Mouse (Mus musculus): Measurements from ENCODE around the gene Dnah10. TPM values are rescaled to one million over a fixed set of nuclear protein-coding genes. Genes with fewer than 3 reads are reported as not detected.
A peak's percentile ranks its signal among the peaks of the same experiment; 100 is the strongest.

The Dnah10 gene
- total and polyA plus RNA-seq, 2 experiments from 2014 or later: 0.19 to 1.8 TPM

GRCm38 (mm10) chr5:124779926-124780325, 55.0 kb downstream of the Dnah10 start:
- H3K4me1 ChIP-seq (ENCODE audit: insufficient read depth, low read length): no peaks in the 10 kb centered on the region
- H3K27ac ChIP-seq (ENCODE audit: low read depth, low read length): no peak overlapping the region
- WGBS: 95% methylated on average over 7 of the region's 7 CpGs
- H3K36me3 ChIP-seq (ENCODE audit: insufficient read depth, low read length): no peaks in the 10 kb centered on the region
- no peak overlapping the region for H3K4me3 ChIP-seq (ENCODE audit: low read depth, low read length)
- H3K9me3 ChIP-seq (ENCODE audit: low read length): no peaks in the 10 kb centered on the region
- H3K9ac ChIP-seq (replicated peaks; ENCODE audit: low read length, poor library complexity, severe bottlenecking): no peak overlapping the region
- no peak for TF ChIP-seq CTCF (IDR thresholded peaks at IDR 0.05)
- no peak overlapping the region for H3K4me2 ChIP-seq (ENCODE audit: low read depth, low read length, poor library complexity, severe bottlenecking)
- H3K27me3 ChIP-seq (ENCODE audit: insufficient read depth, low read length): no peaks in the 10 kb centered on the region
- ATAC-seq (ENCODE audit: low FRiP score): no peak
- DNase-seq (ENCODE audit: low spot score): no peak

DNA sequence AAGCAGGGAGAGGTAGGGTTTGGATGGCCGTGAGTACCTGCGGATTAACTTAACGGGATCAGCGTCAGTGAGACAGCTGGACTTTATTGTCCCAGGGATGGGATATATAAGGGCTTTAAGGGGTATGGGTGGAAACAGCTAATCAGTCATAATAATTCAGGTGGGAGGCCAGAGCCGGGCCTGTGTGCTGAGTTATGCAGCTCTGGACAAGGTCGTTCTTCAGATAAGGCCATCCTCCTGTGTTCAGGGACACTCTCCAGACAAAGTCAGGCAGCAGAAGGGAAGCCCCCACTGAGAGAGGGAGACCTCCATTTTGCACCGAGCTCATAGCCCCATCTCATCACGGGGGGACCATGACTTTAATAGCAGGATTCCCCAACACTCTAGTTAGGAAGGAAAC, 56.8 kb downstream of the Dnah10 start:
- no peak for TF ChIP-seq CTCF (IDR thresholded peaks at IDR 0.05)
- Histone ChIP-seq H3K27ac (ENCODE audit: low read depth, low read length) (no peak overlapping the region), H3K4me2 (ENCODE audit: low read depth, low read length, poor library complexity, severe bottlenecking) (no peak overlapping the region), H3K9ac (replicated peaks; ENCODE audit: low read length, poor library complexity, severe bottlenecking) (no peak overlapping the region), H3K36me3 (ENCODE audit: insufficient read depth, low read length) (no peaks in the 10 kb centered on the region), H3K4me1 (ENCODE audit: insufficient read depth, low read length) (no peaks in the 10 kb centered on the region), H3K4me3 (ENCODE audit: low read depth, low read length) (no peak overlapping the region), H3K9me3 (ENCODE audit: low read length) (no peaks in the 10 kb centered on the region), H3K27me3 (ENCODE audit: insufficient read depth, low read length) (no peaks in the 10 kb centered on the region)
- DNase-seq (ENCODE audit: low spot score) (no peak), ATAC-seq (ENCODE audit: low FRiP score) (no peak)
- 76% methylated on average over 8 of the region's 8 CpGs for WGBS

- Histone ChIP-seq H3K36me3 (ENCODE audit: insufficient read depth, low read length) (no peaks in the 10 kb centered on the region), H3K4me1 (ENCODE audit: insufficient read depth, low read length) (no peaks in the 10 kb centered on the region), H3K4me2 (ENCODE audit: low read depth, low read length, poor library complexity, severe bottlenecking) (no peak overlapping the region), H3K4me3 (ENCODE audit: low read depth, low read length) (no peak overlapping the region), H3K27me3 (ENCODE audit: insufficient read depth, low read length) (no peaks in the 10 kb centered on the region), H3K27ac (ENCODE audit: low read depth, low read length) (no peak overlapping the region), H3K9ac (replicated peaks; ENCODE audit: low read length, poor library complexity, severe bottlenecking) (no peak overlapping the region), H3K9me3 (ENCODE audit: low read length) (no peaks in the 10 kb centered on the region)
- no peak for DNase-seq (ENCODE audit: low spot score)
- 84% methylated on average over 7 of the region's 7 CpGs for WGBS
- peak; percentile 50 for TF ChIP-seq CTCF (IDR thresholded peaks at IDR 0.05)
- ATAC-seq (ENCODE audit: low FRiP score): no peak
Observed at GRCm38 (mm10) chr5:124785650-124786049, 60.8 kb downstream of the Dnah10 start.

GRCm38 (mm10) chr5:124792112-124792511, 67.2 kb downstream of the Dnah10 start:
- H3K27ac ChIP-seq (ENCODE audit: low read depth, low read length): no peak overlapping the region
- no peaks in the 10 kb centered on the region for H3K9me3 ChIP-seq (ENCODE audit: low read length)
- DNase-seq (ENCODE audit: low spot score): no peak
- no peaks in the 10 kb centered on the region for H3K36me3 ChIP-seq (ENCODE audit: insufficient read depth, low read length)
- H3K27me3 ChIP-seq (ENCODE audit: insufficient read depth, low read length): no peaks in the 10 kb centered on the region
- H3K9ac ChIP-seq (replicated peaks; ENCODE audit: low read length, poor library complexity, severe bottlenecking): no peak overlapping the region
- 91% methylated on average over 7 of the region's 7 CpGs for WGBS
- no peak overlapping the region for H3K4me2 ChIP-seq (ENCODE audit: low read depth, low read length, poor library complexity, severe bottlenecking)
- no peak for TF ChIP-seq CTCF (IDR thresholded peaks at IDR 0.05)
- no peak for ATAC-seq (ENCODE audit: low FRiP score)
- H3K4me1 ChIP-seq (ENCODE audit: insufficient read depth, low read length): no peaks in the 10 kb centered on the region
- no peak overlapping the region for H3K4me3 ChIP-seq (ENCODE audit: low read depth, low read length)

DNA sequence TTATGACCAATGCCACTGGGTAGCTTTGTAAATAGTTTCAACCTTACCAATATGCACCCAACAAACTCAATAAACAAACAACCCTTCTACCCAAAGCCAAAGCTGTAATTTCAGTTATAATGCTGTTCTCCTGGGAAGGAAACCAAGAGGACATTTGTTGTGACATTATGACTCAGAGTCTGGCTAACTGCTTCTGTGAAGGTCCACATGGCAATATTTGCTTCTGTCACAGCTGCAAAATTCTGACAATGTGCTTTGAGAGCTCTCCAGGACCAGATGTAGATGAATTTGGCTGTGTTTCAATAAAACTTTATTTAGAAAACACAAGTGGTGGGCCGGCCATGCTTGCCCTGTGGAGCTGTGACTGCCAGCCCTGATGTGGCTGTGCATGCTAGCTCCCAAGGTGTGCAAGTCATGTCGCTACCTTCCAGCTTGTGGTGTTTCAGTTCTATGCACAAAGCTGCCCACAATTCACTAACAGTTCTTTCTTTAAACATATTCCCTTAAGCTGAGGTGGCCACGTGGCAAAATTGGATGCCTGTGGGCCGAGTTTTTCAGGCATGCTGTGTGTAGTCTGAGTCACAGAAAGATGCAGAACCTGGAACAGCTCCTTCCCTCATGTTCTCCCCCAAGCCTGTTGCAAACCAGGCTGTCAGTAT, 85.0 kb downstream of the Dnah10 start:
- Histone ChIP-seq H3K4me2 (ENCODE audit: low read depth, low read length, poor library complexity, severe bottlenecking) (no peak overlapping the region), H3K36me3 (ENCODE audit: insufficient read depth, low read length) (no peaks in the 10 kb centered on the region), H3K27me3 (ENCODE audit: insufficient read depth, low read length) (no peaks in the 10 kb centered on the region), H3K9me3 (ENCODE audit: low read length) (no peaks in the 10 kb centered on the region), H3K9ac (replicated peaks; ENCODE audit: low read length, poor library complexity, severe bottlenecking) (no peak overlapping the region), H3K4me1 (ENCODE audit: insufficient read depth, low read length) (no peaks in the 10 kb centered on the region), H3K4me3 (ENCODE audit: low read depth, low read length) (no peak overlapping the region), H3K27ac (ENCODE audit: low read depth, low read length) (no peak overlapping the region)
- DNase-seq (ENCODE audit: low spot score): no peak
- 86% methylated on average over 4 of the region's 4 CpGs for WGBS
- no peak for TF ChIP-seq CTCF (IDR thresholded peaks at IDR 0.05)
- ATAC-seq (ENCODE audit: low FRiP score): no peak

DNA sequence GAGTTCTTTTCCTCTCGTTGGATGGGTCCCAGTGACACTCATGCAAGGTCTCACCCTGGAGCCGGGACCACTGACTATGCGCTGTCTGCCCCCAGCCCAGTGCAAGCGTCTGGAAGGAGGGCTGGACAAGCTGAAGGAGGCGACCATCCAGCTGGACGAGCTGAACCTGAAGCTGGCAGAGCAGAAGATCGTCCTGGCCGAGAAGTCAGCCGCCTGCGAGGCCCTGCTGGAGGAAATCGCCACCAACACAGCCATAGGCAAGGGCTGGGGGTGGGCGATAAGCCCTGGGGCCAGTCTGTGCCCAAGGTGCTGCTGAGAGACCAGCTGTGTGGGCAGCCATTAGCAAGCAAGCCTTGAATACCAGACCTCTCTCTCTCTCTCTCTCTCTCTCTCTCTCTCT, 87.6 kb downstream of the Dnah10 start:
- ATAC-seq (ENCODE audit: low FRiP score): no peak
- no peak for DNase-seq (ENCODE audit: low spot score)
- Histone ChIP-seq H3K4me2 (ENCODE audit: low read depth, low read length, poor library complexity, severe bottlenecking) (no peak overlapping the region), H3K27me3 (ENCODE audit: insufficient read depth, low read length) (no peaks in the 10 kb centered on the region), H3K9me3 (ENCODE audit: low read length) (no peaks in the 10 kb centered on the region), H3K36me3 (ENCODE audit: insufficient read depth, low read length) (no peaks in the 10 kb centered on the region), H3K27ac (ENCODE audit: low read depth, low read length) (no peak overlapping the region), H3K4me3 (ENCODE audit: low read depth, low read length) (no peak overlapping the region), H3K4me1 (ENCODE audit: insufficient read depth, low read length) (no peaks in the 10 kb centered on the region), H3K9ac (replicated peaks; ENCODE audit: low read length, poor library complexity, severe bottlenecking) (no peak overlapping the region)
- 89% methylated on average over 12 of the region's 12 CpGs for WGBS
- TF ChIP-seq CTCF (IDR thresholded peaks at IDR 0.05): no peak
